Mouse (Mus musculus) kidney, embryonic 14.5 days (tissue): ENCODE results near the gene Spo11. TPM values are rescaled to one million over a fixed set of nuclear protein-coding genes. Genes with fewer than 3 reads are reported as not detected.

Experiments used
- ATAC-seq: fragments of 200-750 bp; cut with Nextera tagmentation; 2 replicates; pipeline ENCODE4 v1.8.0; 2017; ENCODE audit warnings: moderate number of reproducible peaks, mild to moderate bottlenecking, moderate TSS enrichment, moderate library complexity; ENCODE audit not compliant: low FRiP score, low TSS enrichment
- H3K27ac ChIP-seq: fragments of 300-500 bp; sonication (generic); 2 replicates; pipeline ENCODE4 v1.5.1; 2014; ENCODE audit warnings: low read depth, mild to moderate bottlenecking, low read length, moderate library complexity, mixed read lengths
- H3K27me3 ChIP-seq: fragments of 300-500 bp; sonication (generic); 2 replicates; pipeline ENCODE4 v1.6.1; 2014; ENCODE audit warnings: mild to moderate bottlenecking, low read length; ENCODE audit not compliant: control insufficient read depth, insufficient read depth
- H3K36me3 ChIP-seq: fragments of 300-500 bp; sonication (generic); 2 replicates; pipeline ENCODE4 v1.6.1; 2014; ENCODE audit warnings: low read length, mixed read lengths; ENCODE audit not compliant: control insufficient read depth, insufficient read depth
- H3K4me1 ChIP-seq: fragments of 300-500 bp; sonication (generic); 2 replicates; pipeline ENCODE4 v1.6.1; 2014; ENCODE audit warnings: low read length, mixed read lengths; ENCODE audit not compliant: control insufficient read depth, insufficient read depth
- H3K4me2 ChIP-seq: fragments of 300-500 bp; sonication (generic); replicated peaks from 2 replicates; pipeline ENCODE4 v1.6.1; 2014; ENCODE audit warnings: low read depth, mild to moderate bottlenecking, low read length
- H3K4me3 ChIP-seq: fragments of 300-500 bp; sonication (generic); 2 replicates; pipeline ENCODE4 v1.5.1; 2014; ENCODE audit warnings: mild to moderate bottlenecking, low read length
- H3K9ac ChIP-seq: fragments of 300-500 bp; sonication (generic); 2 replicates; pipeline ENCODE4 v1.6.1; 2014; ENCODE audit warnings: low read depth, mild to moderate bottlenecking, low read length, moderate library complexity
- H3K9me3 ChIP-seq: fragments of 300-500 bp; sonication (generic); 2 replicates; pipeline ENCODE4 v1.6.1; 2016; ENCODE audit warnings: low read length; ENCODE audit not compliant: control insufficient read depth
- WGBS: fragments of 180-500 bp; shearing (Covaris S2); extraction: QIAGEN DNeasy Blood & Tissue Kit; methylation state at CpG from one replicate; pipeline ENCODE4 v1.1.7; 2014; 5-methylcytosine and 5-hydroxymethylcytosine counted together
- polyA plus RNA-seq: library from polyadenylated mRNA; unstranded; fragments of >200 nt; fragmentation: Nextera tagmentation; extraction: Ambion mirVana; gene quantifications from 2 replicates; pipeline ENCODE4 v1.2.1, GENCODE M21; 2014

The Spo11 gene
- polyA plus RNA-seq, 1 experiment from 2014 or later = 0.34 TPM

DNA sequence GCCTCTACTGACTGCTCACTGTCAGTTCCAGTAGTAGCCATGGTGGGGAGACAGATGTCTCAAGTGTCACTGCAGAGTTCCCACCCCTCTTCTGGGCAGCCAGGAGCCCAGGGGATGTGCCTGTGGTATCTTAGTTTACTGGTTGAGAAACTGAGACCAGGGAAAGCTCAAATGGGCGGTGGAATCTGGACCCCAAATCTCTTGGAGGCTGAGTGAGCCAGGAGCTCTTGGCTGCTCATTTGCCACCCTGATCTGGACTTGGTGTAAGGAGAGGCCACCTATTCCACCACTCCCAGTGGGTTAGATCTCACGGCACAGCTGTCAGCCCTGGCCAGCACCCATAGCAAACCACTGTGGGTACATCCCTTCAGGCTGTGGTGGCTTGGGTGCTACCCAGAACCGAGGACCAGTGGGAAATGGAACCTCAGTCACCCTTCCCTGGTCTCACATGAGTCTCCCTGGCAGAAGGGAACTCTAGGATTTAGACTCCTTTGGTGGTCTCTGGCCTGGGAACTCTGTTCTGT, 51.1 kb downstream of the Spo11 start:
- Histone ChIP-seq H3K9ac (no peak overlapping the region), H3K27me3 (no peaks in the 10 kb centered on the region), H3K9me3 (no peaks in the 10 kb centered on the region), H3K27ac (no peak overlapping the region), H3K4me3 (no peak overlapping the region), H3K4me1 (peaks cover 16% of the 10 kb centered on the region), H3K36me3 (peaks cover 28% of the 10 kb centered on the region), H3K4me2 (no peak overlapping the region)
- WGBS = 90% methylated on average over 3 of the region's 3 CpGs
- no peak for ATAC-seq

DNA sequence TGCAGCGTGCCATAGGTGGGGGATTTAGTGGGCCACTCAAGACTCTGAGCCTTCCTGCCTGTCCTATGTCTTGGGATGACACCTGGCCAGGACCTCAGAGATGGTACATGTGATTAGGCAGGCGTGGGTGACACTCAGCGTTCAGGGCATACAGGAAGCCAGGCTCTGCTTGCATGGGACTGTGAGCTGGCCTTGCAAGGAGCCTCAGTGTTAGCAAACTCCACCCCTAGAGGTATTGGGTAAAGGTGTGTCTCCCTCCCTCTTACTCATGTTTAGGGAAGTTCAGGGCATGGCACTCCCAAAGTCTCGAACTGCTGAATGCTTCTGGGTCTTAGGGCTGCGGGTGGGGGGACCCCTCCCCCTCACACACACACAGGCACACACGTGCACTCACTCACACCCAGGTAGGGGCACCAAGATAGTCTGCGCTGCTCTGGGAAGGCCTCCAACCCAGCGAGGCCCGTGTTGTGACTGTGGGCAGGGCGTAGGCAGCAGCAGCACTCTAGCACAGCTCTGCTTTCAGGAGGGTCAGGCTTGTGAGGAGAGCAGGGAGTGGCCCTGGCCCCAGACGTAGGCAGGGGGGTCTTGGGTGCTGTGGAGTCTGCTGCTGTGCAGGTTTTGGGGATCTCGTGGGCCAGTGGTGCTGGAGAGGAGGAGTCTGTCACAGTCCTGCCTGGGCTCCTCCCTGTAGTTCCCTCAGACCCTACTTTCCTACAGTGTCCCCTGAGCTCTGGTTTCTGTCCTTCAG, 53.3 kb downstream of the Spo11 start:
- Histone ChIP-seq H3K9me3 (no peaks in the 10 kb centered on the region), H3K27ac (no peak overlapping the region), H3K4me2 (no peak overlapping the region), H3K4me3 (no peak overlapping the region), H3K27me3 (no peaks in the 10 kb centered on the region), H3K36me3 (peaks cover 47% of the 10 kb centered on the region), H3K4me1 (peaks cover 8% of the 10 kb centered on the region; the same call in 1 of the 2 replicates), H3K9ac (no peak overlapping the region)
- WGBS = 75% methylated on average over 12 of the region's 12 CpGs
- ATAC-seq = no peak

DNA sequence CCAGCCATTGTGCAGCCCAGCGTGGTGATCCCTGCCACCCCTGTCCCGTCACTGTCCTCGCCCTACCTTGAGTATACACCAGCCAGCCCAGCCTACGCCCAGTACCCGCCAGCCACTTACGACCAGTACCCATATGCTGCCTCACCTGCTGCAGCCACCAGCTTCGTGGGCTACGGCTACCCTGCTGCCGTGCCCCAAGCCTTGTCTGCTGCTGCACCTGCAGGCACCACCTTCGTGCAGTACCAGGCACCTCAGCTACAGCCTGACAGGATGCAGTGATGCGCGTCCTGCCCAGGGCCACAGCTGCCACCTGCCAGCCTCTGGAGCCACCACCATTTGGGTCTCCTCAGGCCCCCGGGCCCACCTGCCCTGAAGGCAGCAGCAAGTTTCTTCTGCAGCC, 56.0 kb downstream of the Spo11 start:
- H3K4me1 ChIP-seq = no peaks in the 10 kb centered on the region
- H3K27me3 ChIP-seq = no peaks in the 10 kb centered on the region
- H3K4me3 ChIP-seq = no peak overlapping the region
- no peak overlapping the region for H3K27ac ChIP-seq
- H3K9ac ChIP-seq = no peak overlapping the region
- no peak overlapping the region for H3K4me2 ChIP-seq
- H3K9me3 ChIP-seq = no peaks in the 10 kb centered on the region
- no peak for ATAC-seq
- WGBS = 91% methylated on average over 13 of the region's 13 CpGs
- peaks cover 46% of the 10 kb centered on the region for H3K36me3 ChIP-seq

DNA sequence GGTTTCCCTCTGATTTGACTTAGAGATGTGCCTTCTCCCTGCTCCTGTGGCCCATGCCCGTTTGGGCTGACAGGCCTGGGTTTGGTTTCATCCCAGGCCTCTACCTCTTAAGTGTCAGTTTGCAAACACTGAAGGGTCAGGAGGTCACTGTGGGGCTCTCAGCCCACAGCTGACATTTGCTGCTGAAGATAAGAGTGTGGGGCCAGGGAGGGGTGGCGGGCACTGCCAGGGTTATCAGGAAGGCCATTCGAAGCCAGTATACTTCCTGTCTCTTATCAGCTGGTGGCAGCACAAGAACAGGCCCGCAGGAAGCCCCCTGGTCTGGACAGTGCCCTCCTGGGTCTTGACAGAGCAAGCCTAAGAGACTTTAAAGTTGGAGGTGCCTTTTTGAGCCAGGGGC, 57.5 kb downstream of the Spo11 start:
- no peak for ATAC-seq
- H3K9ac ChIP-seq = no peak overlapping the region
- no peak overlapping the region for H3K4me2 ChIP-seq
- H3K4me1 ChIP-seq = no peaks in the 10 kb centered on the region
- 58% methylated on average over 4 of the region's 4 CpGs for WGBS
- no peaks in the 10 kb centered on the region for H3K9me3 ChIP-seq
- no peak overlapping the region for H3K4me3 ChIP-seq
- H3K27ac ChIP-seq = no peak overlapping the region
- no peaks in the 10 kb centered on the region for H3K27me3 ChIP-seq
- peaks cover 38% of the 10 kb centered on the region for H3K36me3 ChIP-seq

DNA sequence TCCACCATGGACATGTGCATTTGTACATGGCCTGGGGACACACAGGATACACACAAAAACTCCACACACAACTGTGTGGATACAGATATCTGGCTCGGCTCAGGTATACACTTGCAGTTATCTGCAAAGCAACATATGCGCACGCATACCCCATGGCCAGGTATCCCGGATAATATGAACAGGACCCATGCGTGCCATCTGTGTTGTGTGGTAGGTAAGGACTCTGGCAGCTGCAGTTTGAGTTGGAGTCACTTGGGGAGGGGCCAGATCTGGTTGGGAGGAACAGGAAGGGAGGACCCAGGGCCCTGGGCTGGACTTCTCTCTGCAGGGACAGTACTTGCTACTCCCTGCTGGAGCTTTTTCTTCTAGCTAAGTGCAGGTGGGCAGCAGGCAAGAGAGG, 58.2 kb downstream of the Spo11 start:
- Histone ChIP-seq H3K4me2 (no peak overlapping the region), H3K27ac (no peak overlapping the region), H3K9ac (no peak overlapping the region), H3K36me3 (peaks cover 35% of the 10 kb centered on the region), H3K4me1 (no peaks in the 10 kb centered on the region), H3K4me3 (no peak overlapping the region), H3K9me3 (no peaks in the 10 kb centered on the region), H3K27me3 (no peaks in the 10 kb centered on the region)
- WGBS = 94% methylated on average over 5 of the region's 5 CpGs
- ATAC-seq = no peak

DNA sequence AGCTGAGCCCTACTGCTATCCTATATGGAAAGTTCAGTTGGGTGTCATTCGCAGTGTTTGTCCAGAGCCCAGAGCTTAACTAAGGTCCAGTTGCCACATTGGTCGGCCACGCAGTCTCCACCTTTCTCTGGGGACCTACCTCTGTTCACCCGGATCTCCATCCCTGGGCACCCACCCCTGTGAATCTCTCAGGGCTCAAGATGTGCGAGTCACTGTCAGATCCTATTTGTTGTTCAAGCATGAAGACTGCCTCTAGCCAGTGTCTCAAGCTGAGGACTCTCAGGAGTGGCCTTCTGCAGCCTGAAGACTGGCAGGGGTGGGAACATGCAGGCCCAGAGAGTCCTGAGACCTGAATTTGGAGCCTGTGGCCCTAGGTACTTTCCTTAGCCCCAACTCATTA, 58.6 kb downstream of the Spo11 start:
- no peak overlapping the region for H3K9ac ChIP-seq
- H3K27ac ChIP-seq = no peak overlapping the region
- no peak for ATAC-seq
- H3K4me2 ChIP-seq = no peak overlapping the region
- H3K9me3 ChIP-seq = no peaks in the 10 kb centered on the region
- H3K27me3 ChIP-seq = no peaks in the 10 kb centered on the region
- H3K4me3 ChIP-seq = no peak overlapping the region
- 87% methylated on average over 5 of the region's 5 CpGs for WGBS
- H3K36me3 ChIP-seq = peaks cover 35% of the 10 kb centered on the region
- no peaks in the 10 kb centered on the region for H3K4me1 ChIP-seq

DNA sequence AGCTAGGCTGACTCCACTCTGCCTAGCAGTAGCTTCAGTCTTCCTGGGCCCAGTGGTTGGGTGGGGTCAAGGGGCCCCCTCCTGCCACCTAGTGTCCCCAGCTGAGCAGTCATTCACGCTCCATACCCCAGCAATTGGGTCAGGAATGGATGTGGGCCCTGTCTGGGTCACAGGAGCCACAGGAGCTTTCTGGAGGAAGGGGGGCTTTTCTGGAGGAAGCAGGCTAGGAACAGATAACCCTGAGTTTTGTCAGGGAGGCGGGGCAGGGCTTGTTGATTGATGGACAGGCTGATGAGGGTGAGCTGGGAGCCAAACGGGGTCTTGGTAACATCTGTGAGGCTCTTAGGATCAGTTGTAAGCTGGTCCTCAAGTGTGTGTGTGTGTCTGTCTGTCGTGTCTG, 59.1 kb downstream of the Spo11 start:
- 49% methylated on average over 4 of the region's 4 CpGs for WGBS
- Histone ChIP-seq H3K4me3 (no peak overlapping the region), H3K27me3 (no peaks in the 10 kb centered on the region), H3K4me1 (no peaks in the 10 kb centered on the region), H3K9me3 (no peaks in the 10 kb centered on the region), H3K4me2 (no peak overlapping the region), H3K36me3 (peaks cover 30% of the 10 kb centered on the region), H3K27ac (no peak overlapping the region), H3K9ac (no peak overlapping the region)
- ATAC-seq = no peak

DNA sequence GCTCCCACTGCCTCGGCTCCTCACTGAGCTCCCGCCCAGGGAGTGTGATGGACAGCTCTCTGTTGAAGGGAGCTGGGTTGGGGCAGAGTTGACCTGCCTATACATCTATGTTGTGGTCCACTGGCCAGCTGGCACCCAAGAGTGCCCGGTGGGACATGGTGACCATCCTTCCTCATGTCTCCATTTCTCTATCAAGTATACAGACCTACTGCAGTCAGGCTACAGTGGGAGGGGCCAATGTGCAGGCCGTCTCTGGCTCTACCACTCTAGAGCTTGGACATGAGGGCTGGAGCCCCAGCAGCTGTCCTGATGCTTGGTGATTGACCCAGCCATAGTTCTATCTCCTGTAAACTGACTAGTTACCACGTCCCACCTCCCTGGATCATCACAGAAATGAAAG, 59.8 kb downstream of the Spo11 start:
- Histone ChIP-seq H3K9ac (no peak overlapping the region), H3K36me3 (peaks cover 22% of the 10 kb centered on the region), H3K4me3 (no peak overlapping the region), H3K9me3 (no peaks in the 10 kb centered on the region), H3K4me1 (no peaks in the 10 kb centered on the region), H3K27ac (no peak overlapping the region), H3K4me2 (no peak overlapping the region), H3K27me3 (no peaks in the 10 kb centered on the region)
- WGBS = 88% methylated on average over 5 of the region's 5 CpGs
- ATAC-seq = no peak

DNA sequence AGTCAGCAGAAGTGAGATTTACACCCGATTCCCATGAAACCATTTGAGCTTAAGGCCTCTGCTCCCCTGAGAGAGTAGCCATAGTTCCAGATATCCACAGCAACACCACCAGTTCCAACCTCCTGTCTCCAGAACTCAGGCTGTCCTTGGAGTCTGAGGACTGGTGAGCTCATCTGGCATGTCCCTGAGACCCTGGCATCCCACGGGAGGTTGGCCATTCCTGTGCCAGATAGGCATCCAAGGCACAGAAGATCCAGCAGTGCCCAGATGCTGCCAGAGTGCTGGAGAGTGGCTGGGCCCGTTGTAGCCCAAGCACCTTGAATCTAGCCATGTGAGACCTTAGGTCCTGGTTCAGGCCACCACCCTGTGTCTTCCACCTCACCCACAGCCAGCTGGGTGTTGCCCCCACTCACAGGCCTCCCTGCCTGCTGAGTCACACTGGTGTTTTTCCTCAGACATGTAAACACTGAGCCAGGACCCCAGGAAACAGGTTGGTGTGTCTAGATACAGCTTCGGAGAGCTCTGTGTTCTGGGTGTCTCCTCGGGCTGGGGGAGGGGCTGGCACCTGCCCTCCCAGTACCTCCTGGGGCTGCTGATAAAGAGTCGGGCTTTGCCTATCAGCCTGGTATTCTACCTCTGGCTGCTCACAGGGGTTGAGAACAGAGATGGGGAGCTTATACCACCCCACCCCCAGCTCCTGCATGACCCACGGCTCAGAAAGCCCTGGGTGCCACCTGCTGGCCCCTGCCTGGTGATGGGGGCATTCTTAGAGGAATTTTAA, 60.5 kb downstream of the Spo11 start:
- H3K4me1 ChIP-seq = peaks cover 6% of the 10 kb centered on the region; the same call in 1 of the 2 replicates
- ATAC-seq = no peak
- H3K4me3 ChIP-seq = no peak overlapping the region
- 78% methylated on average over 7 of the region's 7 CpGs for WGBS
- H3K27ac ChIP-seq = no peak overlapping the region
- H3K27me3 ChIP-seq = no peaks in the 10 kb centered on the region
- H3K36me3 ChIP-seq = peaks cover 22% of the 10 kb centered on the region
- H3K4me2 ChIP-seq = no peak overlapping the region
- no peak overlapping the region for H3K9ac ChIP-seq
- no peaks in the 10 kb centered on the region for H3K9me3 ChIP-seq
